Mouse (Mus musculus) forebrain, embryonic 14.5 days (tissue): ENCODE data around the gene Pigg. TPM values are rescaled to one million over a fixed set of nuclear protein-coding genes. Genes with fewer than 3 reads are reported as not detected.
A peak's percentile ranks its signal among the peaks of the same experiment; 100 is the strongest.
"Not testable (repeated sequence)": the region's sequence is repeated elsewhere in the genome, so short reads cannot be mapped to it uniquely, and the experiment has no call there.

Experiments used
- ATAC-seq: fragments of 200-750 bp; cut with Nextera tagmentation; 2 replicates; pipeline ENCODE4 v1.8.0; 2017; ENCODE audit warnings: mild to moderate bottlenecking, moderate library complexity
- DNase-seq: peaks from one replicate; pipeline ENCODE4 v3.0.0-alpha.2; 2015; ENCODE audit warnings: low spot score
- H3K27ac ChIP-seq: fragments of 300-500 bp; sonication (generic); 2 replicates; pipeline ENCODE4 v1.5.1; 2014; ENCODE audit warnings: low read depth, mild to moderate bottlenecking, control low read depth, low read length, moderate library complexity
- H3K27me3 ChIP-seq: fragments of 300-500 bp; sonication (generic); replicated peaks from 2 replicates; pipeline ENCODE4 v1.6.1; 2014; ENCODE audit warnings: low read length, control low read depth, mixed read lengths; ENCODE audit not compliant: control insufficient read depth, insufficient read depth
- H3K36me3 ChIP-seq: fragments of 300-500 bp; sonication (generic); 2 replicates; pipeline ENCODE4 v1.6.1; 2014; ENCODE audit warnings: low read length, control low read depth; ENCODE audit not compliant: control insufficient read depth, insufficient read depth
- H3K4me1 ChIP-seq: fragments of 300-500 bp; sonication (generic); 2 replicates; pipeline ENCODE4 v1.6.1; 2014; ENCODE audit warnings: antibody characterized with exemption, low read length, control low read depth; ENCODE audit not compliant: control insufficient read depth, insufficient read depth
- H3K4me2 ChIP-seq: fragments of 300-500 bp; sonication (generic); 2 replicates; pipeline ENCODE4 v1.6.1; 2014; ENCODE audit warnings: mild to moderate bottlenecking, control low read depth, low read length
- H3K4me3 ChIP-seq: fragments of 300-500 bp; sonication (generic); 2 replicates; pipeline ENCODE4 v1.5.1; 2014; ENCODE audit warnings: low read depth, low read length, control low read depth
- H3K9ac ChIP-seq: fragments of 300-500 bp; sonication (generic); 2 replicates; pipeline ENCODE4 v1.6.1; 2014; ENCODE audit warnings: mild to moderate bottlenecking, low read length, control low read depth, moderate library complexity
- H3K9me3 ChIP-seq: fragments of 300-500 bp; sonication (generic); replicated peaks from 2 replicates; pipeline ENCODE4 v1.6.1; 2016; ENCODE audit warnings: low read length, control low read depth, mixed read lengths; ENCODE audit not compliant: control insufficient read depth
- WGBS: fragments of 180-500 bp; shearing (Covaris S2); extraction: QIAGEN DNeasy Blood & Tissue Kit; methylation state at CpG from one replicate; pipeline ENCODE4 v1.1.7; 2014; 5-methylcytosine and 5-hydroxymethylcytosine counted together
- polyA plus RNA-seq: library from polyadenylated mRNA; unstranded; fragments of >200 nt; fragmentation: Nextera tagmentation; extraction: Ambion mirVana; gene quantifications from 2 replicates; pipeline ENCODE4 v1.2.1, GENCODE M21; 2014

Pigg gene
- 2.3 and 2.5 TPM in 2 replicates for polyA plus RNA-seq

DNA sequence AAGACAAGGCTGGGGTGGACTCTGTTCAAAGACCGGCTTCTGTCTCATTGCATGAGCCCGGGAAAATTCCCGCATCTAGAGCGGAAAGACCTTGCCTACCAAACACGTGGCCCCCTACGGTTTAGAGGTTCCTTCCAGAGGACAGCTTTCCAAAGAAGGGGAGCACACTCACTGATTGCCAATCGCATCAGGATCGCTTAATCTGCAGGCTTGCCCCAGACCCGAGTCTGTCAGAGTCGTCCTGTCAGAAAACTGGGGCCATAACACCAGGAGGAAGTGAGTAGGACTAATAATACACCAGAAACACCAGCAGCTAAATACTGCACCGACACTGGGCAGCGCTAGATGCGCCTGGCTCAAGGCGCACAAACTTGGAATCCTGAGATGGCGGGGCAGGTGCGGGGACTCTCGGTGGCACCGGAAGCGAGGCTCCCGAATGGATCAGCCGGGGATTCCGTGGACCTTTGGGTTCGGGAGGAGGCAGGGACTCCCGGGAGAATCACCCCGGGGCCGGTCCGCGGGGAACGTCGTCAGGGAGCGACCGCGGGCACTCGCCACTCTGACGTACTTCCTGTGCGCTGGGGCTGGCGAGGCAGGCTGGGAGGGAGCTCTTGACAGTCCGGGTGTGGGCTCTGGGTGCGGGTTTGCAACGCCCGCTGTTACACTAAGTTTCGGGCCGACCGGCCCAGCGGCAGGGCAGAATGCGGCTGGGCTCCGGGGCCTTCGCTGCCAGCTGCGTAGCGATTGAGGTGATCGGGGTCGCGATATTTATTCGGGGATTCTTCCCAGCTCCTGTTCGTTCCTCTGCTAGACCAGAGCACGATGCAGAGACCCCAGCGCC lies at the start of gene Pigg:
Gene Pigg, plus strand, starts transcription at position 386 of the 841 bp plus-strand sequence.
- Histone ChIP-seq H3K9me3 (no peaks in the 10 kb centered on the region), H3K27ac (peak within 1 kb of the TSS; percentile 79), H3K4me2 (peak within 1 kb of the TSS; percentile 85), H3K4me3 (peak within 1 kb of the TSS; percentile 73), H3K4me1 (peaks cover 5% of the 10 kb centered on the region), H3K27me3 (no peaks in the 10 kb centered on the region), H3K36me3 (0 out of 2 replicates have a peak, but pooled peaks cover 2% of the 10 kb centered on the region), H3K9ac (peak within 1 kb of the TSS; percentile 85)
- ATAC-seq, result peak; percentile 99
- under 1% methylated on average over 57 of the region's 57 CpGs for WGBS
- DNase-seq, result peak; percentile 93

DNA sequence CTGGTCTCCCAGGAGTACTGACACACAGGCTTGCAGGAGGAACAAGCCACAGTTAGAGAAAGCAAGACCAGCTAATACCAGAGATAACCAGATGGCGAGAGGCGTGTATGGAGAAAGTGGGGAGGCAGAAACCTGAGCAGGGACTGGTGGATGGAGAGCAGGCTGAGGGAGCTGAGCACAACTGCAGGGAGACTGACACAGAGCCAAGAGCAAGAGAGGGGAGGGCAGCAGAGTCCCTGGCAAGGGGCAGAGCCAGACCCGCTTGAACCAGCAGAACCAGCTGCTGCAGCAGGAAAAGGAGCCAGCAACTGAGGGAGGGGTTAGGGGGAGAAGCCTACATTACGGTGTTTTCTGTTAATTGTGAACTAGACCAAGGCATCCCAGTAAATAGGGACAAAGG lies 49.7 kb upstream of the Pigg start:
- 47% methylated on average over 4 of the region's 4 CpGs for WGBS
- Histone ChIP-seq H3K4me3 (no peak overlapping the region), H3K27ac (no peak overlapping the region), H3K36me3 (no peaks in the 10 kb centered on the region), H3K4me2 (no peak overlapping the region), H3K9ac (no peak overlapping the region), H3K4me1 (no peaks in the 10 kb centered on the region), H3K9me3 (no peaks in the 10 kb centered on the region), H3K27me3 (no peaks in the 10 kb centered on the region)
- DNase-seq, result peak; percentile 5
- no peak for ATAC-seq

DNA sequence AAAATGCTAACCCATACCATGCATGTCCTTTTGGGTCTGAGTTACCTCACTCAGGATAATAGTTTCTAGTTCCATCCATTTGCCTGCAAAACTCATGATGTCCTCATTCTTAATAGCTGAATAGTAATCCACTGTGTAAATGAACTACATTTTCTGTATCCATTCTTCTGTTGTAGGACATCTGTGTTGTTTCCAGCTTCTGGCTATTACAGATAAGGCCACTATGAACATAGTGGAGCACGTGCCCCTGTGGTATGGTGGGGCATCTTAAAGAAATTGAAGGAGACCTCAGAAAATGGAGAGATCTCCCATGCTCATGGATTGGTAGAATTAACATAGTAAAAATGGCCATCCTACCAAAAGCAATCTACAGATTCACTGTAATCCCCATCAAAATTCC lies 48.6 kb upstream of the Pigg start:
- DNase-seq, H3K4me2 ChIP-seq, H3K4me1 ChIP-seq, H3K9me3 ChIP-seq, H3K9ac ChIP-seq, ATAC-seq, H3K27me3 ChIP-seq, H3K27ac ChIP-seq, H3K4me3 ChIP-seq, H3K36me3 ChIP-seq: not testable (repeated sequence)
- 85% methylated on average over 1 of the region's 1 CpGs for WGBS

DNA sequence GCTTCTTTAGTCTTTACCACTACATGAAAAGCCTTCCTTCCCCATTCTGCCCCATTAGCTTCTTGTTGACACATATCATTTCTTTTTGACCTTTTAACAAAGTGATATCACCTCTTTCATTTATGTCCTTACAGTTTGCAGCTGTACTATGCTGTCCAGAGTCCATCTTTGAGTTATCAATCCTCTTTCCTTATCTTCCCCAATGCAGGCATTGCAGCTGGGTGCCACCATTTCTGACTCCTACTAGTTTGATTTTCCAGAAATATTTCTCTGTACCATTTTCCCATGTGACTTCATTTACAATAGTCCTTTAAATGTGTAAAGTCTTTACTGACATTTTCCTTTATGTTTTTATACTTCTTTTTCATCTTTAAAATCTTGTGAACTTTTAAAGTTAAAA lies 45.4 kb upstream of the Pigg start:
- H3K9ac ChIP-seq, result no peak overlapping the region
- H3K4me1 ChIP-seq, result peaks cover 21% of the 10 kb centered on the region
- no peak for DNase-seq
- no peak for ATAC-seq
- no peaks in the 10 kb centered on the region for H3K9me3 ChIP-seq
- H3K36me3 ChIP-seq, result no peaks in the 10 kb centered on the region
- no peak overlapping the region for H3K4me3 ChIP-seq
- H3K27ac ChIP-seq, result no peak overlapping the region
- H3K4me2 ChIP-seq, result no peak overlapping the region
- H3K27me3 ChIP-seq, result no peaks in the 10 kb centered on the region

DNA sequence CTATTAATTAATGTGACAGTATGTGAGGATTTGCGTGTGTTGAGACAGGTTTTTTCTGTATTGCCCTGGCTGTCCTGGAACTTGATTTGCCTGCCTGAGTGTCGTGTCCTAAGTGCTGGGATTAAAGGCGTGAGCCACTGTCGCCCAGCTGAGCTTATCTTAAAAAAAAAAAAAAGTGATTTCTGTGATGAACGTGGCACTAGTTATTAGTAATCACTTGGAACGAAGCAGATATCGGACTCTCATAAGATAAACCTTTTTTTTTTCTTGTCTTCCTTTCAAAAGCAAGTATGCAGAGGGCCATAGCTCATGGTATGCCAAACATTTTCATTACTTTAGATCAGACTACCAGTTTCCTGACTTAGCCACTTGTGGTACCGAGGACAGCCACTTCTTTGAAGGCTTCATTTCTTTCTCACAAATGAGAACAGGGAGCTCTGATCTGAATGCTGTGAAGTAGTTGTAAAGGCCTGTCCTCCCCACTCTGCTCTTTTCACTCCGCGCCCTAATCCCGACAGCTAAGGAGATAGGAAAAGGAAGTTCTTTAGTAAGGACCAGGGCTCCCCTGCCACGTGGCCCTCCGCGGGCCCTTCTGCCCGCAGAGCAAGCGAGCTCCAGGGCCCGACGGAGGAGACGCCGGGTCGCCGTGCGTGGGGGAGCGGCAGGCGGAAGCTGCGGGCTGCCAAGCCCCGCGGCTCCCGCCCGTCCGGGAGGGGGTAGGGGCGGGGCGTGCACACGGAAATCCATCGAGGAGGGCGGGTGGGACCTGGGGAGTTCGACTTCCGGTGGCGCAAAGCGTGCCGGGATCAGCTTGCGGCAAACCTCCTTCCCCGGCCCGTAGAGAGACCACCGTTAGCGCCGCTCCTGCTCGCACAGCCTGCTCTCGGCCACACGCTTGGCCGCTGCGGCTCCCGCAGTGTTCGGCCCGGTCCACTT lies 44.0 kb upstream of the Pigg start, which contains the start of gene Dr1:
Gene Dr1, plus strand, starts transcription at position 771 of the 936 bp plus-strand sequence.
- Histone ChIP-seq H3K9me3 (no peaks in the 10 kb centered on the region), H3K4me3 (peak within 1 kb of the TSS; percentile 89), H3K9ac (peak within 1 kb of the TSS; percentile 95), H3K36me3 (0 out of 2 replicates have a peak, but pooled peaks cover 9% of the 10 kb centered on the region), H3K27ac (peak within 1 kb of the TSS; percentile 81), H3K27me3 (no peaks in the 10 kb centered on the region), H3K4me2 (peak within 1 kb of the TSS; percentile 97), H3K4me1 (peaks cover 21% of the 10 kb centered on the region)
- peak; percentile 98 for ATAC-seq
- peak; percentile 96 for DNase-seq
- 4% methylated on average over 47 of the region's 55 CpGs for WGBS

DNA sequence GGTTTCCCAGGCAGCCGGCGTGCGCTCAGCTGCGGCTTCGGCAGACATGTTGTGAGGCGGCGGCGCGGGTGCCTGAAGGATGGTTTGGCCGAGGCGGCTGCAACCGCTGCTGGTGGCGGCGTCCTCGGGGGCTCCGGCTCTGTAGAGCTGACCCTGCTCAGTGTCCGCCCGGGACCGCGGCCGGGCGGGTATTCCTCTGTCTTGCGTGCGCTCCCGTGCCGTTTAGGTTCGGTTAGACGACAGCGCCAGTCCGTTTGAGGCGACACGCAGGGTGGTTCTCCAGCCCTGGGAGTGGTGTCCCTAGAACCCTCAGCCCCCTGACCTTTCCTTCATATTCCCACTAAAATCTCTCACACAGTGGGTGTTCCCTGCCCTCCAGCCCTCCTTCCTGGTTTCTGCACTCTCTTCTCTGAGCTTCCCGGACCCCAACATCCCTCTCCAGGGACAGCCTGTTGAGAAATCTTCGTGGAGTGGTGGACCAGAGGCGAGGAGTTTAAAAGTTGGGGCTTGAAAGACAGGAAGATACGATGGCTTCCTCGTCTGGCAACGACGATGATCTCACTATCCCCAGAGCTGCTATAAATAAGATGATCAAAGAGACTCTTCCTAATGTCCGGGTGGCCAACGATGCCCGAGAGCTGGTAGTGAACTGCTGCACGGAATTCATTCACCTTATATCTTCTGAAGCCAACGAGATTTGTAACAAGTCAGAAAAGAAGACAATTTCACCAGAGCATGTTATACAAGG lies 43.2 kb upstream of the Pigg start:
- peak overlapping the region; percentile 97 for H3K4me2 ChIP-seq
- H3K27ac ChIP-seq, result peak overlapping the region; percentile 81
- under 1% methylated on average over 44 of the region's 44 CpGs for WGBS
- H3K27me3 ChIP-seq, result no peaks in the 10 kb centered on the region
- peak overlapping the region; percentile 89 for H3K4me3 ChIP-seq
- DNase-seq (no peak), ATAC-seq (no peak; the same call in 1 of the 2 replicates)
- H3K9me3 ChIP-seq, result no peaks in the 10 kb centered on the region
- peak overlapping the region; percentile 95 for H3K9ac ChIP-seq
- H3K4me1 ChIP-seq, result peaks cover 21% of the 10 kb centered on the region
- H3K36me3 ChIP-seq, result 0 out of 2 replicates have a peak, but pooled peaks cover 11% of the 10 kb centered on the region

DNA sequence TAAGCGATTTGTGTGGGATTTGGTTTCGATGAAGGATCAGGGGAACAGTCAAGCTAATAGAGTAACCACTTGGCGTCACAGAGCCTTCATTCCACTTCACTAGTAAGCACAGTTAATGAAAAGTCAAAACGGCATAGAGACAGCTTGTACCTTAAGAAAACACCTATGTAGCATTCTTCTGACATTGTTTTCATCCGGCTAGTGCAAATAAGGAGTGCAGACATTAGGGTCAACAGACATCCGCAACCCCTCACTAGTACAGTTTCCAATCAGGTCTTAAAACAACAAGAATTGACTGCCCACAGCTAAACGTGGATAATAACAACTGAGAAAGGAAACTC lies 42.6 kb upstream of the Pigg start:
- Histone ChIP-seq H3K27me3 (no peaks in the 10 kb centered on the region), H3K9me3 (no peaks in the 10 kb centered on the region), H3K4me1 (peaks cover 21% of the 10 kb centered on the region), H3K4me3 (peak overlapping the region; percentile 89), H3K4me2 (peak overlapping the region; percentile 97), H3K9ac (peak overlapping the region; percentile 95), H3K27ac (no peak overlapping the region), H3K36me3 (0 out of 2 replicates have a peak, but pooled peaks cover 11% of the 10 kb centered on the region)
- DNase-seq, result no peak
- ATAC-seq, result no peak
- WGBS, result 18% methylated on average over 7 of the region's 7 CpGs

DNA sequence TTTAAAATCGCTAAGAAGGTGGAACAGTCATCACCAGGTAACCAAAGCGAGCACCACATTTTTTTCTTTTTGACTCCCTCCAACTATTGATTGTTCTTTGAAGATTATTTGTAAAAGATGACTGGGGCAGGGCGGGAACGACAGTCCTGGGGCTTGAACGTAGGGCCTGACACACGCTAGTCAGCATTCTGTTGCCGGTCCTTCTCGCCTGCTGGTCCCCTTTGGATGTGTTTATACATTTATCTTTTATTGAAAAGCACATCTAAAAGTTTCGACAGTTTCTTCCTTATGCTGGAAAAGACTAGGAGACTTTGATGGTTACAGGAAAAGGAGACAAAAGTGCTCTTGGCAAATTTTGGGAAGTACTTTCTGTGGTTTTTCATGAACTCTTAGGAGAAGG lies 42.0 kb upstream of the Pigg start:
- Histone ChIP-seq H3K9me3 (no peaks in the 10 kb centered on the region), H3K27me3 (no peaks in the 10 kb centered on the region), H3K27ac (no peak overlapping the region), H3K4me2 (peak overlapping the region; percentile 97), H3K9ac (peak overlapping the region; percentile 95), H3K4me1 (peaks cover 21% of the 10 kb centered on the region), H3K36me3 (0 out of 2 replicates have a peak, but pooled peaks cover 11% of the 10 kb centered on the region), H3K4me3 (peak overlapping the region; percentile 89)
- DNase-seq (no peak), ATAC-seq (no peak)
- WGBS, result 55% methylated on average over 9 of the region's 9 CpGs
